Mouse (Mus musculus) thymus, postnatal 0 days (tissue): ENCODE measurements around the gene Abca3. TPM values are rescaled to one million over a fixed set of nuclear protein-coding genes. Genes with fewer than 3 reads are reported as not detected.
A peak's percentile ranks its signal among the peaks of the same experiment; 100 is the strongest.
"Not testable (repeated sequence)": the region's sequence is repeated elsewhere in the genome, so short reads cannot be mapped to it uniquely, and the experiment has no call there.

Experiments
- DNase-seq: peaks from one replicate; pipeline ENCODE4 v3.0.0-alpha.2; 2015; ENCODE audit warnings: low spot score
- microRNA-seq: library from miRNA; unstranded; fragments of <30 nt; microRNA quantifications from one replicate; pipeline ENCODE4, GENCODE M21; 2016; ENCODE audit warnings: borderline number of aligned reads
- polyA plus RNA-seq: library from polyadenylated mRNA; unstranded; fragments of >200 nt; fragmentation: Nextera tagmentation; extraction: Ambion mirVana; gene quantifications from 2 replicates; pipeline ENCODE4 v1.2.1, GENCODE M21; 2015

Abca3 gene
- polyA plus RNA-seq, 1 experiment from 2014 or later, result 8.1 TPM

- DNase-seq, result no peak
Observed at GRCm38 (mm10) chr17:24441148-24441547, 89.4 kb downstream of the Abca3 start.

DNA sequence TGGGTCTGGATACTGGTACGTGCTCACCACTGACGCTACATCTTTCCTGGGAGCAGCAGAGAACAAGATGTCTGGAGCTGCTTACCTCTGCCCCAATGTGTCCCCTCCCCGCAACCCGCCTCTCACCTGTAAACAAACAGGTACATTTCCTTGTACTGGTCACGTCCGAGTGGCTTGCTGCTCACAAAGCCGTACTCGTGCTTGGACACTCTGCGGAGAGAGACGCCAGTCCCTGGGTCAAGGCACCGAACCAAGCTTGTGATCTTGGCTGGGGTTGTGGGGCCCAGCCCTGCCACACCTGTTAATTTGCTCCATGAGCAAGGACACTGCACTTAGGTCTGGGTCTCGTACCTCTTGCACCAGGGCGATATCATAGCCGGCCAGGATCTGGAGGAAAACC is 90.4 kb downstream of the Abca3 start:
- no peak for DNase-seq

GRCm38 (mm10) chr17:24442632-24443155 is 90.9 kb downstream of the Abca3 start, which contains the start of gene Dnase1l2:
Gene Dnase1l2 (minus strand): TSS chr17:24443105.
- DNase-seq, result no peak

DNA sequence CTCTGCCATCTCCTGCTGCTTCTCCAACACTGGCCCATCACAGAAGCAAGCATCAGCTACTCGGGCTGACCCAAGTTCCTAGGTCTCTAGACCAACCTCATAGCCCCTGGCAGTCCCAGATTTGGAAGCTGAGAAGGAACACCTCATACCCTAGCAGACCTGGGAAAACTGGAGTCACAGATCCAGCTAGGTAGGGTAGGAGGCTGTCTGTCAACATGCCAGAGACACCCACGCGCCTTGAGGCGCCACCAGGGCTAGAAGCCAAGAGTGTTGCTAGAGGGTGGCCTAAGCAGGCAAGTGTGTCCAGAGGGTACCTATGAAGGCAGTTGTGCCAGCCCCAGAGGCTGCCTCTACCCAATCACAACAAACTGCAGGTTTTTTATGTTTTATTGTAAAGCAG is 91.7 kb downstream of the Abca3 start:
- no peak for DNase-seq

DNA sequence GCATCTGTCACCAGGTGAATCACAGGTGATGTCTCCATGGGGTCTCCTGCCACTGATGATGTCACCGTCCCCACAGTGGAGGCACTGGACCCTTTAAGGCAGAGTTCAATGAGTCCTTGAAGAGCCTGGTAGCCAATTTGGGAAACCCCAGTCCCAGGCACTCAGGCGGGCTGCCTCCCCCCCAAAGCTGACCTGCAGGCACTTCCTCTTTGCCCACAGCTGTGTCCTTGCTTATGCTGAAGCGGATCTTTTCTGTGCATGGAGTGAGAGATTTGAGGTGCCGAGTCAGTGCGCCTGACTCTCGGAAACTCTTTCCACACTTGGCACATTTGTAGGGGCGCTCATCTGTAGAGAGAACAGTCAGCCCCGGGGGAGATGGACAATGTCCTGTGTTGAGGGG is 94.8 kb downstream of the Abca3 start:
- no peak for DNase-seq

- no peak for DNase-seq
Observed at GRCm38 (mm10) chr17:24449507-24449906, 97.8 kb downstream of the Abca3 start.

GRCm38 (mm10) chr17:24451220-24451619 is 99.5 kb downstream of the Abca3 start:
- no peak for DNase-seq

- DNase-seq, result no peak
Observed at GRCm38 (mm10) chr17:24453372-24453771, 101.6 kb downstream of the Abca3 start.

DNA sequence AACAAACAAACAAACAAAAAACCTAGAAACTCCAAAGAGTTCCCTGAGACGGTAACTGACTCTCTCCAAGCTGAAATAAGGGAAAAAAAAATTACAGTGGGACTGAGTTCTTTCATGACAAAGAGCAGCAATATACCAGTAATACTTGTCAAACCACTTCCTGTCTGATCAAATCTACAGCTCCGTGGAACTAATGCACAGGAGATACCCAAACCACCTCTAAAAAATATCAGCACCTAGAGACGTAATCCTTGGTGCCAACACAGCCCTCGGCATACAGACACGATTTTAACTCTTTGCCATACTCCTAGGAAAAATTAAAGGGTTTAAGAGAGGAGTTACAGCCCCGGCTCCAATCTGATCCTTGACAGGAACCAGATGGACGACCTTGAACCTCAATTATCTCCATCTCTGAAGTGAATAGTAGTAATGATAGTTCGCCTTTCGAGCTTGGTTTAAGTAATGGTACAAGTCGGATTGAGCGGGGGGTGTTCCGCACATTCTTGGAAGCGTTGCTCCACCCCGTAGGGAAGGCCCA is 102.5 kb downstream of the Abca3 start:
- peak; percentile 33 for DNase-seq

DNA sequence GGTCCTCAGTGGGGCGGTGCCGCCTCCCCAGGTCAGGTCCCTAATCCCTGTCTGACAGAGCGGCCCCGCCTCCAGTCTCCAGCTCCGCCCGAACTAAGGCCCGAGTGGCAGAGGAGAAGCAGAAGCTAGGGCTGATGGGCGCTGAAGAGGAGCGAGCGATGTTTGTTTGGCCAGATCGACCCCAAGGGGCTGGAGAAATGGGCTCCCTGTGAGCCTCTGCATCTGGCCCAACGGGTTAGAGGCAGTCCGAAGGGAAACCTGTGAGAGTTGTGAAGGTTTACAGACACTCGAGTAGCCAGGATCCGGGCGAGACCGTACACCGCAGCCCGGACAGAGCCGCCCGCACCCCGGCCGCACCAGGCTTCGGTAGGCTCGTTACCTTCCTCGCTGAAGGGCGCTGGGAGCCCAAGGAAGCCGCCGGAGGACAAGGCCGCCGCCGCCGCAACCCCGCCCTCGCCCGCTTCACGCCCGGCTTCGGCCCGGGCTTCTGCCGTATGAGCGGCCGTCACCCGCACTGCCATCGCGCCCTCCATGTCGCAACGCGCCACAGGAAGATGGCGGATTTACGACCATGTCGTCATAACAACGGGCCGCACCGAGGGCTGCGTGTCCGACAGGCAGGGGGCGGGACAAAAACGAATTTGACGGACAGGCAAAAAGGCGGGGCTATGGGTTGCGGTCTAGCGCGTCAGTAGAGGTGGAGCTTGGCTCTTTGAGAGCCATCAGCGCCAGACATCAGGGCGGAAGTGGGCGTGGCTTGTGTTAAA is 103.2 kb downstream of the Abca3 start:
- peak; percentile 99 for DNase-seq

DNA sequence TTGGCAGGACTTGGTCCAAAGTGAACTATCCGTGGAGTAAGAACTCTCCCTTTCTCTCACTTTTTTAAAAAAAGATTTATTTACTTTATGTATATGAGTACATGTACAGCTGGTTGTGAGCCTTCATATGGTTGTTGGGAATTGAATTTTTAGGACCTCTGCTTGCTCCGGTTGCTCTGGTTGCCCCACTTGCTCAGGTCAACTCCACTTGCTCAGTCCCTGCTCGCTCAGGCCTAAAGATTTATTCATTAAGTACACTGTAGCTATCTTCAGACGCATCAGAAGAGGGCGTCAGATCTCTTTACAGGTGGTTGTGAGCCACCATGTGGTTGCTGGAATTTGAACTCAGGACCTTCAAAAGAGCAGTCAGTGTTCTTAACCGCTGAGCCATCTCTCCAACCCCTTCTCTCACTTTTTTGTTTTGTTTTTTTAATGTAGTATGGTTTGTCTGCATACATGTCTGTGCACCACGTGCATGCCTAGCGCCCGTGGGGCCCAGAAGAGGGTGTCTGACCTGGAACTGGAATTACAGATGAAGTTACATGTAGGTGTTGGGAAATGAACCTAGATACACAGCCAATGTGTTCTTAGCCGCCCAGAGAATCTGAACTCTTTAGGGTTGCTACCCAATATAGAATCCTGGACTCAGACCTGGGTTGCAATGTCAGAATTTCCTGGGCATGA is 103.9 kb downstream of the Abca3 start:
- DNase-seq, result not testable (repeated sequence)

Small RNA genes lying within 50 kb of the gene (microRNA-seq; reads per million reads assigned to microRNA genes)
- gene Gm24427, result not detected

Other genes starting within 250 kb of the Abca3 start
- 48.3 and 62.0 TPM in 2 replicates for gene Pdpk1, start 201.0 kb upstream of the Abca3 start, polyA plus RNA-seq
- 27.3 and 29.8 TPM in 2 replicates for gene Amdhd2, start 188.2 kb upstream of the Abca3 start, polyA plus RNA-seq
- gene Atp6v0c, start 182.2 kb upstream of the Abca3 start, polyA plus RNA-seq, result 506 and 523 TPM in 2 replicates
- 1.4 and 1.5 TPM in 2 replicates for gene Tbc1d24, start 146.4 kb upstream of the Abca3 start, polyA plus RNA-seq
- gene Ntn3, start 142.4 kb upstream of the Abca3 start, polyA plus RNA-seq, result 0.19 and 0.29 TPM in 2 replicates
- gene Tedc2, start 131.1 kb upstream of the Abca3 start, polyA plus RNA-seq, result 6.9 and 8.0 TPM in 2 replicates
- gene Ccnf, start 100.5 kb upstream of the Abca3 start, polyA plus RNA-seq, result 63.0 and 74.3 TPM in 2 replicates
- not detected in 2 replicates for gene Abca17, start 882 bp upstream of the Abca3 start, polyA plus RNA-seq
- 232 and 240 TPM in 2 replicates for gene Rnps1, start 62.6 kb downstream of the Abca3 start, polyA plus RNA-seq
- 23.2 and 31.3 TPM in 2 replicates for gene Eci1, start 74.7 kb downstream of the Abca3 start, polyA plus RNA-seq
- gene Dnase1l2, start 91.2 kb downstream of the Abca3 start, polyA plus RNA-seq, result 1.7 and 1.9 TPM in 2 replicates
- gene E4f1, start 118.4 kb downstream of the Abca3 start, polyA plus RNA-seq, result 12.2 and 24.5 TPM in 2 replicates
- gene Pgp, start 118.4 kb downstream of the Abca3 start, polyA plus RNA-seq, result 55.7 and 57.4 TPM in 2 replicates
- 0.18 TPM in 1 of 2 replicates, not detected in the other for gene Bricd5, start 121.9 kb downstream of the Abca3 start, polyA plus RNA-seq
- 18.6 and 19.2 TPM in 2 replicates for gene Mlst8, start 127.1 kb downstream of the Abca3 start, polyA plus RNA-seq
- 0.10 and 0.19 TPM in 2 replicates for gene Caskin1, start 136.7 kb downstream of the Abca3 start, polyA plus RNA-seq
- 59.9 and 64.3 TPM in 2 replicates for gene Traf7, start 176.0 kb downstream of the Abca3 start, polyA plus RNA-seq
- gene Rab26, start 182.3 kb downstream of the Abca3 start, polyA plus RNA-seq, result 1.5 and 2.4 TPM in 2 replicates
- 4.6 and 6.4 TPM in 2 replicates for gene Pkd1, start 197.9 kb downstream of the Abca3 start, polyA plus RNA-seq